Mouse (Mus musculus) yolk sac, embryonic 10.5 days (tissue): ENCODE results near the gene Gm11042.

Source experiments
- DNase-seq: peaks from one replicate; pipeline ENCODE4 v3.0.0-alpha.2; 2017; ENCODE audit warnings: low spot score

Gene Gm11042

GRCm38 (mm10) chr12:74316344-74316973, at the start of gene Gm11042:
Gene Gm11042 (minus strand): TSS chr12:74316394.
- no peak for DNase-seq

GRCm38 (mm10) chr12:74364477-74364876, 48.3 kb upstream of the Gm11042 start:
- no peak for DNase-seq

GRCm38 (mm10) chr12:74363076-74363475, 46.9 kb upstream of the Gm11042 start:
- DNase-seq, result no peak

GRCm38 (mm10) chr12:74362453-74362852, 46.3 kb upstream of the Gm11042 start:
- no peak for DNase-seq

GRCm38 (mm10) chr12:74359791-74360190, 43.6 kb upstream of the Gm11042 start:
- DNase-seq, result no peak

- DNase-seq, result no peak
These were observed 41.6 kb upstream of the Gm11042 start for GRCm38 (mm10) chr12:74357806-74358205.

GRCm38 (mm10) chr12:74342720-74343119, 26.5 kb upstream of the Gm11042 start:
- DNase-seq, result no peak

GRCm38 (mm10) chr12:74340070-74340469, 23.9 kb upstream of the Gm11042 start:
- DNase-seq, result no peak

GRCm38 (mm10) chr12:74333706-74334105, 17.5 kb upstream of the Gm11042 start:
- DNase-seq, result no peak

GRCm38 (mm10) chr12:74333016-74333415, 16.8 kb upstream of the Gm11042 start:
- peak; percentile 23 for DNase-seq

- no peak for DNase-seq
These were observed 13.6 kb upstream of the Gm11042 start for GRCm38 (mm10) chr12:74329759-74330158.

- DNase-seq, result no peak
These were observed 10.4 kb upstream of the Gm11042 start for GRCm38 (mm10) chr12:74326644-74327043.

- DNase-seq, result no peak
These were observed 5.8 kb upstream of the Gm11042 start for GRCm38 (mm10) chr12:74321981-74322380.

- peak; percentile 25 for DNase-seq
These were observed 4.1 kb upstream of the Gm11042 start for GRCm38 (mm10) chr12:74320318-74320717.

GRCm38 (mm10) chr12:74316989-74317759, 980 bp upstream of the Gm11042 start:
- peak; percentile 77 for DNase-seq

GRCm38 (mm10) chr12:74315221-74315620, 973 bp downstream of the Gm11042 start:
- no peak for DNase-seq

- DNase-seq, result no peak
These were observed 3.6 kb downstream of the Gm11042 start for GRCm38 (mm10) chr12:74312611-74313010.

- no peak for DNase-seq
These were observed 12.5 kb downstream of the Gm11042 start for GRCm38 (mm10) chr12:74303418-74304294.

GRCm38 (mm10) chr12:74301559-74301958, 14.6 kb downstream of the Gm11042 start:
- DNase-seq, result no peak

- no peak for DNase-seq
These were observed 19.8 kb downstream of the Gm11042 start for GRCm38 (mm10) chr12:74296374-74296773.

GRCm38 (mm10) chr12:74293624-74294023, 22.6 kb downstream of the Gm11042 start:
- peak; percentile 12 for DNase-seq

- no peak for DNase-seq
These were observed 25.2 kb downstream of the Gm11042 start for GRCm38 (mm10) chr12:74290983-74291382.

- DNase-seq, result no peak
These were observed 31.5 kb downstream of the Gm11042 start for GRCm38 (mm10) chr12:74284685-74285054.
